Mouse (Mus musculus) ovary, postnatal 36 days (tissue): ENCODE results near the gene Crispld2.
A peak's percentile ranks its signal among the peaks of the same experiment; 100 is the strongest.

Source experiments
- DNase-seq: peaks from one replicate; pipeline ENCODE4 v3.0.0; 2022; ENCODE audit warnings: low spot score, mixed read lengths

Gene Crispld2

DNA sequence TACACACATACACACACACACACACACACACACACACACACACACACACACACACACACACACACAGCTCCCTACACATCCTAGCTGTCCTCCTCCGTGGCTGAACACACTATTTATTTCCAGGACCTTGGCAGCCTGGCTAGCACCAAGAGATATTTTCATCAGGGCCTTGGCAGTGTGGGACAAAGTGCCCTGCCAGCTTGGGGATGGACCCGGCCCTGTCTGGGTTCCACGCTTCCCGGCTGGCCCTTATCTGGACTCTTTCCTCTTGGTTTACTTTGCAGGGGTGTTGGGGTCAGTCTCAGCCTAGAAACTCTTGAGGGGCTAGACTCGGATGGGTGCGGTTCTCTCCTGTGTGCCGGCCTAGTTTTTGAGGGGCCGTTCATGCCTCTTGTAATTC is 8.2 kb downstream of the Crispld2 start:
- peak; percentile 79 for DNase-seq

GRCm38 (mm10) chr8:120001712-120002111 is 9.5 kb downstream of the Crispld2 start:
- peak; percentile 37 for DNase-seq

GRCm38 (mm10) chr8:120002348-120002747 is 10.1 kb downstream of the Crispld2 start:
- DNase-seq, result peak; percentile 51

DNA sequence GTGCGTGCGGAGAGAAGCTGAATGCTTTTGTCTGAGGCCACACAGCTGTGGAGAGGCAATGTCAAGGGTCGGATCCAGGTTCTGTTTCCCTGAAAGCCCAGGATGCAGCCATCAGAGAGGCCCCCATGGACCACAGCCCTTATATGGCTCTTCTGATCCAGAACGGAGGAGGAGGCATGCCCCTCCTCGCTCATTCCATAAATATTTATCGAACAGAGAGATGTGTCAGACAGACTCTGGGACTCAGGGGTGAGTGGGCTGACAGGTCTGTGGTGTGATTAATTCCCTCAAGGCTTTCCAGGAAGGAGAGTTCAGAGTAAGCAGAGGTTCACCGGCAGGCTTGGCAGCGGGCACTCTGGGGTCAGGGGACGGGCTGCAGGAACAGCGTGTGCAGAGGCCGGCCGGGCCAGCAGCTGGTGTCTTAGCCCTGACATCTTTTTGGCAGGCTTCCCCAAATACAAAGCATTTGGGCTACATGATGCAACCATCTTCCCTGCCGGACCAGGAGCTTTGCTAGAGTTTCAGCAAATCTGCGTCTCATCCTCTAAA is 12.0 kb downstream of the Crispld2 start:
- peak; percentile 58 for DNase-seq

DNA sequence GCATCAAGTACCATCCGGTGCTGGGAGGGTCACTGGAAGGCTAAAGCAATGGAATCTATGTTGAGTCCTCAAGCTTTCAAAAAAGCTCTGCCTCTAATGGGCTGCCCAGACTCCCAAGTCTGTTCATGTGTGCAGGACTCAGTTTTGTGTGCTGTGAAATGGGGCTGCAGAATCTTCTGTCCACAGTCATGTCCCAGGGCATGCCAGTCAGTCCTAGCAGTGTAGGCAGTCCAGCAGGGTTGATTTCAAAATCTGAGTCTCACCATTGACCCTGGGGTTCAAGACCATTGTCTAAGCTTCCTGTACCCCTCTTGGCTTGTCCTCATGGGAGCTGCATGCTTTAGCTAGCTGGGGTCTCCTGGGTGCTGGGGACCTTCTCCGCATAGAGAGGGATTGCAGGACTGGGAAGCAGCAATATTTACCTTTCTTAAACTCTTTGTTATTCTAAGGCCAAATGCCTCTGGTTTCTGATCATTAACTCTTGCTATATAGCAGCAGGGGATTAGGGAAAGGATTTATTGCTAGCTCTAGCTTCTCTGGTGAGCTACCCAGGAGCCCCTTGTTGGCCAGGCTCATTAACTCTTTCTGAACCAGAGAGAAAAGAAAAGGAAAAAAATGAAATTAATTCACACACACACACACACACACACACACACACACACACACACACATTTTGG is 12.6 kb downstream of the Crispld2 start:
- no peak for DNase-seq

DNA sequence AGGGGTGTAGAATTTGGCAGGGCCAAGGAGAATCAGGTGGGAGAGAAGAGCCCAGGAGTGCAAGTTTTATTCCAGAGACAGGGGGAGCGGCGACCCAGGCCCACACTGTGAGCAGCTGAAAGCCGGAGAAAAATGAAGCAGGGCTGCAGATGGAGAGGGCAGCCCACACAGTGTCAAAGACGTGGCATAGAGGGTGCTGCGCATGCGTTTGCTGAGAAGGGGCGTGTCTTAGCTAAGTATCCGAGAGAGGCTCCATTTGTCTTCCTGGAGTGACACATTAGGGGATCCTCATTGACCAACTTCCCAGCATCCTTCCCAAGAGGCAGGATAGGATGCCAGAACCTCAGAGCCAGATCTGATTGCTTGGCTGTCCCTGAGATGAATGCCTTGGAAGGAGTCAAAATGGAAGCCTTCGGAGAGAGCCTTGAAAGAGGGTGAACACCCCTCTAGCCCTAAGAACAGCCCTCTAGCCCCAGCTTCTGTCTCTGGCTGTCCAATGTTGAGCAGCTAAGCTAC is 14.5 kb downstream of the Crispld2 start:
- DNase-seq, result no peak

- DNase-seq, result no peak
These were observed 14.9 kb downstream of the Crispld2 start for GRCm38 (mm10) chr8:120007178-120007577.

DNA sequence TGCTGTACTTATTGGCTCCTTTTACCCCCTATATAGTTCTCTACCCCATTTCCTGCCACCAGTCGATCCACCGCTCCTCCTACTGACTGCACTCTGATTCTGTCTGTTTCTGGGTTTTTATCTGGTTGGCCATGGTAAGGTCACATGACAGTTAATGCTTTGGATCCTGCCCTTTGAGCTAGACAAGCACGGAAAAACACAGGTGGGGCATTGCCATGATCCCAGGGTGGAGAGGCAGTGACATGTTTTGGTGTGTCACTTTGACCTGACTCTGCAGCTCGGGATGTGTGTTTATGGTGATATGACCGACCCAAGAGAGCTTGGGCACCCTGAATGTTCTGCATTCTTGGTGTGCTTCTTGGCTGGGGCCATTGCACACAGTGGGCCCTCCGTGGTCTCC is 17.0 kb downstream of the Crispld2 start:
- DNase-seq, result no peak

DNA sequence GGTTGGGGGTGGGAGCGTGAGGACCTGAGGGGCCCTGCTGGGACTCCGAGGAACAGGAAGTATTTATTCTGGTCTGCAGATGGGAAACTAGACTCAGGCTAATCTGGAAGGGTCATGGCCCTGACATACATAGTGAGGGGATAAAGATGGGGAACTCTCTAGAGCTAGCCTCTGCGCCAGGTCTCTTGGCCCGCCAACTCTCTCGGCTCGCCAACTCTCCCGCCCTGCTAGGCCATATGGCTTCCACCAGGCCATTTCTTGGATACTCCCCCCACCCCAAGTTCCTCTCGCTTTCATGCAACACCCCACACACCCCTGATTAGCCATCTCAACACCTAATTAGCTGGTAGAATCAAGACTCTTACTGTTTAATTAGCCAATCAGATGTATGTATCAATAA is 20.3 kb downstream of the Crispld2 start:
- DNase-seq, result no peak

GRCm38 (mm10) chr8:120012927-120013326 is 20.7 kb downstream of the Crispld2 start:
- no peak for DNase-seq

DNA sequence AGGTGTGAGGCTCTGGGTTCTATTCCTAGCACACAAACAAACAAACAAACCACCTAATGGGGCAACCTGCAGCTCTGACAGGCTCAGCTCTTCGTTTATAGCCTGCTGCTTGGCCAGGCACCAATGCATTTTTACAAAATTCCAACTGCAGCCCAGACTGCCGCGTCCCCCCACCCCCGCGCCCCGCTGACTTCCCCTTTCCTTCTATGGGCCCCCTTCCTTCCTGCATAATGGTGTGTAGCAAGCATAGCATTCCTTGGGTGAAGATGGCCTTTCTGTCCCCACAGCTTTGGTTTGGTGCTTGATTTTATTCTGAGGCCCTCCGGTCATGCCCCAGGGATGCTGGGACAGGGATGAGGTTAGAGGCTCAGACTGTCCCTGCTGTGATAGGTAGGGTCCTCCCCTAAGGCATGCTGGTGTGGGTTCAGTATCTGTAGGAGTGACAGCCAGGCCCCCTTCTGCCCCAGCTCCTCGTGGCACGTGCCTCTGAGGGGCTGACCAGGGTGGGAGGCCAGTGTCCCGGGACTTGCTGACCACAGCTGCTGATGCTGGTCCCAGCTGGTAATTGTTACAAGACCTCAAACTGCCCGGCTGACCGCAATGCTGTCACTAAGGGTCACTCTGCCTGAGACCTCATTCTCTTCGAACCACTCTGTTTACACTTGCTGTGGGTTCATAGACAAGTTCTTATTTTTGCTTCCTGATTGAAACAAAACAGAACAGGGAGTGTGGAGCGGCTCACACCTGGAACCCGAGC is 22.2 kb downstream of the Crispld2 start:
- DNase-seq, result no peak

DNA sequence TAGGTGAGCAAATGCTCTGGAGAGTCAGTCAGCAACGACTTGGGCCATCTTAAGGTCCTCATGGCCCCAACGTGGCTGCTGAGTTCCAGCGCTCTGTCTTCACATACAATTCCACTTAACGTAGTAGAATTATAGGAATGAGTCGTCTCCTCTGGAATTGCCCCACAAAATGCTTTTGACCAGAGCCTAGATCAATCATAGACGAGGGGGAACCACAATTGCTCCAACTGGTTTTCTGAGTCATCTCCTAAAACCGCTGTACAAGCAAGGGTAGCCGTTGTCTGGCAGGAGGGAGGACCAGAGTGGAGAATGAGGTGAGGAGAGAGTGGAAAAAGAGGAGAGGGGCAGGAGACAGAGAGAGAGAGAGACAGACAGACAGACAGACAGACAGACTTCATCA is 23.7 kb downstream of the Crispld2 start:
- DNase-seq, result no peak

DNA sequence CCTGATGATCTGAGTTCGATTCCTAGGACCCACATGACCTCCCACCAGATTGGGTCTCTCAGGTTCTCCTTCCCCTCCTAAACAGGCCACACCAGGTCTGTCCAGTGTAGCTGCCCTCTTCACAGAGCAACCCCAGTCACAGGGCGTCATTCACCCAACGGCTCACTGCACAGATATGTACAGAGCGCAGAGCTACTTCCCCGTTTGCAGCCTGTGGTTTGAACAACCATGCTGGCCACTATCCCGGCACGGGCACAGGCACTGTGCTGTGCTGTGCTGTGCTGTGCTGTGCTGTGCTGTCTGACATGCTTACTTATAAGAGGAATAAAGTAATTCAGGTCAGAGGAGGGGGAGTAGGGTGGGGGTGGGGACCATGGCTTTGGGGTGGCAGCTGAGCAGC is 24.2 kb downstream of the Crispld2 start:
- no peak for DNase-seq

GRCm38 (mm10) chr8:120017349-120017748 is 25.1 kb downstream of the Crispld2 start:
- no peak for DNase-seq

DNA sequence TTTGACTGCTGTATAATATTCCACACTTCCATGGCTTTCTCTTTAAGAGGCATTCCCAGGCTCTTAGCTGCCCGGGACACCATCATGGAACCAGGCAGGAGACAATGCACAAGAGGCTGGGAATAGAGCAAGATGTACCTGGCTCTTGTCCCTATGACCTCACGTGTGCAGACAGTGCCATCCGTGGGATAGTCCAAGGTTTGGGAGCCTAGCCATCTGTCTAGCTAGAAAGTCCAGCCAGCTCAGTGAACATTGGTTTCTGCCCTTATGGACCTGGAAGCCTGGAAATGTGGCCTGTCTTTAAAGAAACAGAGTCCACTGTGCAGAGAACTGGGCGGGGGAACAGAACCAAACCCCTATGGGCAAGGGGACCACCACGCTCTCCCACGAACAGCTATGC is 25.5 kb downstream of the Crispld2 start:
- DNase-seq, result no peak

DNA sequence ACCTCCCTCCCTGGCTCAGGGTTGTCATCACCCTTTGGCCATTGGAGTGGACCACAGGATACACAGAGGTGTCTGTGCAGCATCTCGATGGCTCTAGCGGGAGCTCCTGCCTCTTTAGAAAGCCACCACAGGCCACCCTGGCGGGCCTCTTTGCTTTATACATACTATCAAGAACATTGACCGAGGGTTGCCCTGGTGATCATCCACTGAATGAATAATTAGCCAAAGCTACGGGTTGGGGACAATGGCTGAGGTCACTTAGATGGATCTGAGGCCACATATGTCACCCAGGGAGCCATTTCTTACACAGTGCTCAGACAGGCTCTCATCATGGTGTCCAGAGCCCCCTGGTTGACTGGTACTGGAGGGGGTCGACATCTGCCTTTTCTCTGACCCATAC is 26.1 kb downstream of the Crispld2 start:
- no peak for DNase-seq

- no peak for DNase-seq
These were observed 27.1 kb downstream of the Crispld2 start for GRCm38 (mm10) chr8:120019297-120019696.

- no peak for DNase-seq
These were observed 28.1 kb downstream of the Crispld2 start for GRCm38 (mm10) chr8:120020298-120020697.

DNA sequence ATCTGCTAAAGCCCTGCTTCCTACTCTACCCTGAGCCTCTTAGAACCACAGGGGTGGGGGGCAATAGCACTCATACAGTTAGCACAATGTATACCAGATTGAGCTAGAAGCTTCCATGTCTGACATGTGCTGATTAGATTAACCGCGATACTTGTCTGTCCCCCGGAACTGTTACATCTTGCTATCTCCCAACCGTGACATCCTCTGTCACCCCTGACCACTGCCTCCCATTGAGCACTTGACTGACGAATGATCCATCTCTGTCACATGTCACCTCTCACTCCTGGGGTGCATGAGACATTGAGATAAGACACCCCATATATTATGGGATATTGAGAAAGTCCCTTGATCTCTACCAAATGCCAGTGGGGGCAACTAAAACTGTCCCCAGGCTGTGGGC is 34.0 kb downstream of the Crispld2 start:
- DNase-seq, result no peak

DNA sequence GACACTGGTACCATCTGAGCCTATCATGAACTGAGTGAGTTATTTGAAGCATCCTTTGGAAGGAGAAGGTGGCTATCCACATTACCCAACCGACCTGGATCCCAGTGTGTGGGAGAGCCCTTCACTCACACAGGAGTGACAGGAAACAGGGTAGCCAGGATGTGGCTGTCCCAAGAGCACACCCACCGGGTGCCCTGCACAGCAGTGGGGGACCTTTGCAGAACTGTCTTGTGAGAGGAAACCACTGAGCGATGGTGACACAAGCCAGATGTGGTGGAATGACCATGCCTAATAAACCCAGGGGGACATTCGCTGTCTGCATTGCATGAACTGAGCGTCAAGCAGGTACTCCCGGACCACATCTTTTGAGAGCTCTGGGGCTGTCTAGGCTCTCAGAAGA is 34.8 kb downstream of the Crispld2 start:
- DNase-seq, result no peak

GRCm38 (mm10) chr8:120030447-120030846 is 38.2 kb downstream of the Crispld2 start:
- no peak for DNase-seq

GRCm38 (mm10) chr8:120032549-120033208 is 40.4 kb downstream of the Crispld2 start:
- no peak for DNase-seq

DNA sequence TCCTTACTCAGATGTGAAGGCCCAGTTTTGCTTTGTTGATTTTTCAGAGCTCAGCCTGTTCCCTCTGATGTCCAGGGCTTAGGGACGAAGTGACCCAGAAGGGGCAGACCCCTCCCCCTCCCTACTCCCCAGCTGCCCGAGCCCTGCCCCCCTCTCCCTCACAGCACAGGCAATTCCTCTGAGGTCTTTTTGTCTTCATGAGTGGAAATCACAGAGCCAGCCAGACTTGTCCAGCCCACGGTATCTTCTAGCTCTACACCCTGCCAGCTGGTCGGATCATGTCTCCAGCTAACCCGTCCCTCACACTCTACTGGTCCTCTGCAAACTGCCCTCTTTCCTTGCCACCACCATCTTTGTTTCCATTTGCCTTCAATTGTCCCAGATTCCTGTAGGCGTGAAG is 42.2 kb downstream of the Crispld2 start:
- peak; percentile 47 for DNase-seq
